Mouse (Mus musculus) leukemia stem cell, adult 10-12 weeks (primary cell): ENCODE measurements around the gene Scgb2b11. TPM values are rescaled to one million over a fixed set of nuclear protein-coding genes. Genes with fewer than 3 reads are reported as not detected.

Source experiments
- polyA plus RNA-seq: library from polyadenylated mRNA; stranded (reverse); fragments of >175 nt; gene quantifications from 2 replicates; pipeline ENCODE4 v1.2.3, GENCODE M21; 2012; ENCODE audit warnings: low replicate concordance

Scgb2b11 gene
- not detected in 2 replicates for polyA plus RNA-seq

GRCm38 (mm10) chr7:32211045-32211444 lies at the start of gene Scgb2b11:
Gene Scgb2b11, minus strand, starts transcription at chr7:32211145.

GRCm38 (mm10) chr7:32222540-32222939 lies 11.6 kb upstream of the Scgb2b11 start, which contains the start of gene Scgb1b11:
Gene Scgb1b11, plus strand, starts transcription at chr7:32222840.

Other genes starting within 250 kb of the Scgb2b11 start
- gene Scgb1b10, start 110.3 kb downstream of the Scgb2b11 start, polyA plus RNA-seq: not detected in 2 replicates
- not detected in 2 replicates for gene Scgb1b11, start 11.7 kb upstream of the Scgb2b11 start, polyA plus RNA-seq
- not detected in 2 replicates for gene Scgb2b12, start 116.1 kb upstream of the Scgb2b11 start, polyA plus RNA-seq
- gene Scgb1b12, start 123.0 kb upstream of the Scgb2b11 start, polyA plus RNA-seq: not detected in 2 replicates
- gene Scgb1b29, start 230.4 kb upstream of the Scgb2b11 start, polyA plus RNA-seq: not detected in 2 replicates